Mouse (Mus musculus): ENCODE results near the gene Csnk1e. TPM values are rescaled to one million over a fixed set of nuclear protein-coding genes. Genes with fewer than 3 reads are reported as not detected.

The Csnk1e gene
- polyA plus RNA-seq, 1 experiment, result 25.9 TPM

DNA sequence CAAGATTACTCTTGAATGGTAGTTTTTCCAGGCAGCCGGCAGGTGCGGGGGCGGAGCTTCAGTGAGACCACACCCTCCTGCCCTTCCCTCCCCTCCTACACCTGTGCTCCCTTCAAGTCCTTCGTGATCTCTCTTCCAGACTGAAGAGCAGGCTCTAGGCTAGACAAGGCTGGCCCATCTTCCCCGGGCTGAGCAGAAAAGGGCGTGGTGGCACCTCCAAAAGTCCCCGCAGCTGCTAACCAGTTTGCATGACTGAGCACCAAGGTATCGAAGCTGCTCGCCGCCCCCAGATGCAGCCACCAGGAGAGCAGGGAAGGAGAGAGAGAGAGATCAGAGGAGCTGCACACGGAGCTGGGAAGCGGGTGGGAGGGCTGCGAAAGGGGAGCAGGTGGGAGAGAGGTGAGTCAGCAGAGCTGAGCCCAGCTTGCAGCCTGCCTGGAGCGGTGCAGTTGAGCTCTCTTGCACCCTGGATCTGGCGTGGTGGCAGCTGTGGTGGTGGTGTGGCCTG, 25.9 kb upstream of the Csnk1e start:
- Histone ChIP-seq H3K4me3 (ENCODE audit: low read depth, low read length) (no peak overlapping the region), H3K36me3 (ENCODE audit: control insufficient read depth, insufficient read depth, low read length) (no peaks in the 10 kb centered on the region), H3K27ac (ENCODE audit: insufficient read depth, low read depth, low read length) (no peak overlapping the region), H3K4me1 (ENCODE audit: control insufficient read depth, insufficient read depth, insufficient read length, low read length) (peaks cover 3% of the 10 kb centered on the region; the same call in 1 of the 2 replicates), H3K27me3 (ENCODE audit: control insufficient read depth, insufficient read depth, low read length) (no peaks in the 10 kb centered on the region)
- 19% methylated on average over 15 of the region's 15 CpGs for WGBS
- TF ChIP-seq POLR2A (IDR thresholded peaks at IDR 0.05; ENCODE audit: low read depth, low read length) (no peak), CTCF (IDR thresholded peaks at IDR 0.05; ENCODE audit: extremely low read depth, insufficient read length, insufficient replicate concordance, low read depth, low read length) (no peak)

DNA sequence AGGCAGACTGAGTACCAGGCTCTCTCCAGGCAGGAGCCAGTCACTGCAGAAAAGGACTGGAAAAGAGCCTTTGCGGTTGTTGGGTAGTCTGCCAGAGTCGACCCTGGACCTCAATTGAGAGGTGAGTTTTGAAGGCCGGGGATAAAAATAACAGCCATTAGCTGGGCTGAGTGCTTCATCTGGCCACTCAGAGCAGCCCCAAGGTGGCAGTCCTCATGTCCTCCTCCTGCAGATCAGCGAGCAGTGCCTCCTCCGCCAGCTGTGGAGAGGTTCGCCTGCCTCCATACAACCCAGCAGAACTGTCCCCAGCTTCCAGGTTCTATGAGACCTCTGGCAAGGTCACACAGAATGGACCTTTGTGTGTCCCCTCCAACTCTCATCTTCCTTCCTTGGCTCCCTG, 21.9 kb upstream of the Csnk1e start:
- WGBS, result 48% methylated on average over 6 of the region's 6 CpGs
- no peak overlapping the region for H3K27ac ChIP-seq (ENCODE audit: insufficient read depth, low read depth, low read length)
- no peak for TF ChIP-seq POLR2A (IDR thresholded peaks at IDR 0.05; ENCODE audit: low read depth, low read length)
- no peak for TF ChIP-seq CTCF (IDR thresholded peaks at IDR 0.05; ENCODE audit: extremely low read depth, insufficient read length, insufficient replicate concordance, low read depth, low read length)

DNA sequence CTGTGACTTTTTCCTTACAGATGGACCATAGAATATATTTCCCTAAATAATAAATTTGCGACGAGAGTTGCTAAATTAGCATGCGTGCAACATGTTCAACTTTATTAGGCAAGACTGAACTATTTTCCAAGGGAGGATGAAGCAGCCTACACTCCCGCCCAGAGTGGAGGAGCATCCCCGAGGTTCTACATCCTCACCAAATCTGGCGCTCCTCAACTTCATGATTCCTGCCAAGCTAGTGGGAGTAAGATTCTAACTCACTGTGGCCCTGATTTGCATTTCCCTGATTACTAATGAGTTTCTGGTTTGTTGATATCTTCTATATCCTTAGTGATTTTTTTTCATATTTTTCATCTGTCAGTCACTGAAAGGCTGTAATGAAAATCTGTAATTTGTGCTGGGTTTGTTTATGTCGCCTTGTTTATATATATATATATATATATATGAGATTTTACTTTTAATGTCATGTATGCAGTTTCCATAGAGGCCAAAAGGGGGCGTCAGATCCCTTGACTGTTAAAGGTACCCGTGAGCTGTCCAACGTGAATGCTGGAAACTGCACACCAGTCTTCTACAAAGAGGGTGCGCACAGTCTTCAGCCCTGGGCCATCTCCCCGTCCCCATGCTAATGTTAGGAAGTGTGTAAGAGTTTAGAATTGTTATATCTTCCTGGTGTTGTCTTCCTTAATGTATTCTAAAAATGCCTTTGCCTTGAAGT, 18.4 kb upstream of the Csnk1e start:
- Histone ChIP-seq H3K4me3 (ENCODE audit: low read depth, low read length) (no peak overlapping the region), H3K4me1 (ENCODE audit: control insufficient read depth, insufficient read depth, insufficient read length, low read length) (no peaks in the 10 kb centered on the region), H3K36me3 (ENCODE audit: control insufficient read depth, insufficient read depth, low read length) (no peaks in the 10 kb centered on the region), H3K27ac (ENCODE audit: insufficient read depth, low read depth, low read length) (no peak overlapping the region), H3K27me3 (ENCODE audit: control insufficient read depth, insufficient read depth, low read length) (no peaks in the 10 kb centered on the region)
- 56% methylated on average over 12 of the region's 12 CpGs for WGBS
- TF ChIP-seq CTCF (IDR thresholded peaks at IDR 0.05; ENCODE audit: extremely low read depth, insufficient read length, insufficient replicate concordance, low read depth, low read length) (no peak), POLR2A (IDR thresholded peaks at IDR 0.05; ENCODE audit: low read depth, low read length) (no peak)

More for the DNA sequence above, 21.9 kb upstream of the Csnk1e start:
- no peaks in the 10 kb centered on the region for H3K27me3 ChIP-seq (ENCODE audit: control insufficient read depth, insufficient read depth, low read length)
- no peak overlapping the region for H3K4me3 ChIP-seq (ENCODE audit: low read depth, low read length)
- H3K4me1 ChIP-seq (ENCODE audit: control insufficient read depth, insufficient read depth, insufficient read length, low read length), result peaks cover 3% of the 10 kb centered on the region; the same call in 1 of the 2 replicates
- H3K36me3 ChIP-seq (ENCODE audit: control insufficient read depth, insufficient read depth, low read length), result no peaks in the 10 kb centered on the region

DNA sequence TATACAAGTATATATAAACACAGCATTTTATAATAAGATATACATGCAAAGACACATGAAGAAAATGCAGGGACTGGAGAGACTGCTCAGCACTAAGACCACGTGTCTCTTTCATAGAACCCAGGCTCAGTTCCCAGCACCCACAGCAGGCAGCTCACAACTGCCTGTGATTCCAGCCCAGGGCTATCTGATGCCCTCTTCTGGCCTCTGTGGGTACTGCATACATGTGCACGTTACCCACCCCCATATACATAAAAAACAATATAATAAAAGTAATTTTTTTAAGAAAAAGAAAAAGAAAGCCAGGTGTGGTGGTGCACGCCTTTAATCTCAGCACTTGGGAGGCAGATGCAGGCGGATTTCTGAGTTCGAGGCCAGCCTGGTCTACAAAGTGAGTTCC, 17.7 kb upstream of the Csnk1e start:
- H3K36me3 ChIP-seq (ENCODE audit: control insufficient read depth, insufficient read depth, low read length), result no peaks in the 10 kb centered on the region
- no peaks in the 10 kb centered on the region for H3K4me1 ChIP-seq (ENCODE audit: control insufficient read depth, insufficient read depth, insufficient read length, low read length)
- no peak overlapping the region for H3K4me3 ChIP-seq (ENCODE audit: low read depth, low read length)
- WGBS, result 84% methylated on average over 5 of the region's 5 CpGs
- no peaks in the 10 kb centered on the region for H3K27me3 ChIP-seq (ENCODE audit: control insufficient read depth, insufficient read depth, low read length)
- TF ChIP-seq CTCF (IDR thresholded peaks at IDR 0.05; ENCODE audit: extremely low read depth, insufficient read length, insufficient replicate concordance, low read depth, low read length) (peak; percentile 39; the same call in 1 of the 2 replicates), POLR2A (IDR thresholded peaks at IDR 0.05; ENCODE audit: low read depth, low read length) (no peak)
- H3K27ac ChIP-seq (ENCODE audit: insufficient read depth, low read depth, low read length), result no peak overlapping the region

DNA sequence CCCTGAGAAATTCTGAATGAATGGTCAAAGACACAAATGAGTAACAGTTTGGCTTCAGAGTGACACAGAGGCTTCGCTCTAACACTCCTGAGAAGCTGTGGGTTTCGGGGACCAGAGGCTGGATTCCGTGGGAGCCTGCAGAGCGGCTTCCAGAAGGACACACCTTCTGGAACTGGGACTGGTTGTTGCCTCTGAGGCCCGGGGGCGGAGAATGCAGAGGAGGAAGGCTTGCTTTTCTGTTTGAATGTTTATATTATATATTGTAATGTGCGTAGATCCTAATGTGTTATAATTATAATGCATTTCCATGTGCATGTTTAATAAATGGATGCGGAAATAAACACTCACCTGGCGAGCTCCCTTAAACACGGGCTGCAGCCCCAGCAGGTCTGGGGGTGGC, 15.7 kb upstream of the Csnk1e start:
- H3K36me3 ChIP-seq (ENCODE audit: control insufficient read depth, insufficient read depth, low read length), result no peaks in the 10 kb centered on the region
- 37% methylated on average over 10 of the region's 10 CpGs for WGBS
- H3K27ac ChIP-seq (ENCODE audit: insufficient read depth, low read depth, low read length), result no peak overlapping the region
- TF ChIP-seq POLR2A (IDR thresholded peaks at IDR 0.05; ENCODE audit: low read depth, low read length) (no peak), CTCF (IDR thresholded peaks at IDR 0.05; ENCODE audit: extremely low read depth, insufficient read length, insufficient replicate concordance, low read depth, low read length) (no peak)
- H3K4me3 ChIP-seq (ENCODE audit: low read depth, low read length), result no peak overlapping the region
- H3K27me3 ChIP-seq (ENCODE audit: control insufficient read depth, insufficient read depth, low read length), result no peaks in the 10 kb centered on the region
- no peaks in the 10 kb centered on the region for H3K4me1 ChIP-seq (ENCODE audit: control insufficient read depth, insufficient read depth, insufficient read length, low read length)

DNA sequence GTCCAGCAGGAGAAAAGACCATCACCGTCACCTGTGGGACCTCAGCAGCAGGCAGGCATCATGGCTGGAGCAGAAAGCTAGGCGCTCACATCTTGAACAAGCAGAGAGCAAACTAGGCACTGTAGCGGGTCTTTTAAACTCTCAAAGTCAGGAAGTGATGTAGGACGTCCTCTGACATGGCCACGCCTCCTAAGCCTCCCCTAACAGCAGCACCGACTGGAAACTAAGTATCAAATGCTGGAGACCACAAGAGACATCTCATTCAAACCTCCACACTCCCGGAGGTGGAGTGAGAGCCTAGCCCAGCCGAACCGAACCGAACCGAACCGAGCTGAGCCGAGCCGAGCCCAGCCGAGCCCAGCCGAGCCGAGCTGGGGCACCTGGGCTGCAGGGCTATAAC, 15.2 kb upstream of the Csnk1e start:
- Histone ChIP-seq H3K4me3 (ENCODE audit: low read depth, low read length) (0 out of 2 replicates have a peak overlapping the region, but pooled peaks have one; percentile 11), H3K4me1 (ENCODE audit: control insufficient read depth, insufficient read depth, insufficient read length, low read length) (no peaks in the 10 kb centered on the region), H3K27ac (ENCODE audit: insufficient read depth, low read depth, low read length) (no peak overlapping the region), H3K27me3 (ENCODE audit: control insufficient read depth, insufficient read depth, low read length) (no peaks in the 10 kb centered on the region), H3K36me3 (ENCODE audit: control insufficient read depth, insufficient read depth, low read length) (no peaks in the 10 kb centered on the region)
- no peak for TF ChIP-seq POLR2A (IDR thresholded peaks at IDR 0.05; ENCODE audit: low read depth, low read length)
- no peak for TF ChIP-seq CTCF (IDR thresholded peaks at IDR 0.05; ENCODE audit: extremely low read depth, insufficient read length, insufficient replicate concordance, low read depth, low read length)
- WGBS, result 23% methylated on average over 17 of the region's 17 CpGs

DNA sequence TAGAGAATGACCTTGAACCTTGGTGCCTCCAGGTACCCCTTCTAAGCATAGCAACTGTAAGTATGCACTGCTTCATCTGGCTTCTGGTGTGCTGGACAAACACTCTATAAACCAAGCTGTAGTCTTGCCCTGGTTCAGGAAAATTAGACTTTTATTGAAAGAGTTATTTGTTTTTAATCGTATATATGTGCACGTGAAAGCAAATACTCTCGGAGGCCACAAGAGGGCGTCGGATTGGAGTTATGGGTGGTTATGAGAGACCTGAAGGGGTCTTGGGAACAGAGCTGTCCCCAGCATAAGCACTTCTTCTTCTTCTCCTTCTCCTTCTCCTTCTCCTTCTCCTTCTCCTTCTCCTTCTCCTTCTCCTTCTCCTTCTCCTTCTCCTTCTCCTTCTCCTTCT, 14.2 kb upstream of the Csnk1e start:
- TF ChIP-seq POLR2A (IDR thresholded peaks at IDR 0.05; ENCODE audit: low read depth, low read length) (no peak), CTCF (IDR thresholded peaks at IDR 0.05; ENCODE audit: extremely low read depth, insufficient read length, insufficient replicate concordance, low read depth, low read length) (no peak)
- Histone ChIP-seq H3K4me3 (ENCODE audit: low read depth, low read length) (no peak overlapping the region), H3K4me1 (ENCODE audit: control insufficient read depth, insufficient read depth, insufficient read length, low read length) (no peaks in the 10 kb centered on the region), H3K27me3 (ENCODE audit: control insufficient read depth, insufficient read depth, low read length) (no peaks in the 10 kb centered on the region), H3K36me3 (ENCODE audit: control insufficient read depth, insufficient read depth, low read length) (no peaks in the 10 kb centered on the region), H3K27ac (ENCODE audit: insufficient read depth, low read depth, low read length) (no peak overlapping the region)
- WGBS, result 68% methylated on average over 5 of the region's 5 CpGs
